Mouse (Mus musculus) intestine, embryonic 16.5 days (tissue): Measurements from ENCODE around the gene Gjb3. TPM values are rescaled to one million over a fixed set of nuclear protein-coding genes. Genes with fewer than 3 reads are reported as not detected.

Experiments
- ATAC-seq: fragments of 200-750 bp; cut with Nextera tagmentation; 2 replicates; pipeline ENCODE4 v1.8.0; 2017; ENCODE audit warnings: moderate TSS enrichment, moderate library complexity
- H3K27ac ChIP-seq: fragments of 300-500 bp; sonication (generic); 2 replicates; pipeline ENCODE4 v1.5.1; 2014; ENCODE audit warnings: mild to moderate bottlenecking, low read length
- H3K27me3 ChIP-seq: fragments of 300-500 bp; sonication (generic); replicated peaks from 2 replicates; pipeline ENCODE4 v1.6.1; 2014; ENCODE audit warnings: low read length, control low read depth, mixed read lengths; ENCODE audit not compliant: control insufficient read depth, insufficient read depth
- H3K36me3 ChIP-seq: fragments of 300-500 bp; sonication (generic); 2 replicates; pipeline ENCODE4 v1.6.1; 2014; ENCODE audit warnings: low read length, control low read depth; ENCODE audit not compliant: control insufficient read depth, insufficient read depth
- H3K4me1 ChIP-seq: fragments of 300-500 bp; sonication (generic); 2 replicates; pipeline ENCODE4 v1.6.1; 2014; ENCODE audit warnings: low read length, control low read depth, mixed read lengths; ENCODE audit not compliant: control insufficient read depth, insufficient read depth
- H3K4me2 ChIP-seq: fragments of 300-500 bp; sonication (generic); 2 replicates; pipeline ENCODE4 v1.6.1; 2014; ENCODE audit warnings: low read depth, low read length, control low read depth
- H3K4me3 ChIP-seq: fragments of 300-500 bp; sonication (generic); 2 replicates; pipeline ENCODE4 v1.5.1; 2014; ENCODE audit warnings: mild to moderate bottlenecking, low read length
- H3K9ac ChIP-seq: fragments of 300-500 bp; sonication (generic); 2 replicates; pipeline ENCODE4 v1.6.1; 2014; ENCODE audit warnings: low read depth, low read length
- H3K9me3 ChIP-seq: fragments of 300-500 bp; sonication (generic); 2 replicates; pipeline ENCODE4 v1.6.1; 2016; ENCODE audit warnings: low read length, control low read depth; ENCODE audit not compliant: control insufficient read depth
- WGBS: fragments of 180-500 bp; shearing (Covaris S2); extraction: QIAGEN DNeasy Blood & Tissue Kit; methylation state at CpG from one replicate; pipeline ENCODE4 v1.1.7; 2014; 5-methylcytosine and 5-hydroxymethylcytosine counted together
- polyA plus RNA-seq: library from polyadenylated mRNA; unstranded; fragments of >200 nt; fragmentation: Nextera tagmentation; extraction: Ambion mirVana; gene quantifications from 2 replicates; pipeline ENCODE4 v1.2.1, GENCODE M21; 2015

Gene Gjb3
- polyA plus RNA-seq, 1 experiment from 2014 or later, result 5.6 TPM

GRCm38 (mm10) chr4:127345000-127345399 lies 14.4 kb upstream of the Gjb3 start:
- 62% methylated on average over 5 of the region's 5 CpGs for WGBS

GRCm38 (mm10) chr4:127341372-127341771 lies 10.7 kb upstream of the Gjb3 start:
- H3K9me3 ChIP-seq, result no peaks in the 10 kb centered on the region
- no peak overlapping the region for H3K4me2 ChIP-seq
- no peak overlapping the region for H3K4me3 ChIP-seq
- H3K36me3 ChIP-seq, result no peaks in the 10 kb centered on the region
- WGBS, result 47% methylated on average over 6 of the region's 6 CpGs
- no peak overlapping the region for H3K27ac ChIP-seq
- no peaks in the 10 kb centered on the region for H3K4me1 ChIP-seq
- H3K9ac ChIP-seq, result no peak overlapping the region
- ATAC-seq, result no peak
- no peaks in the 10 kb centered on the region for H3K27me3 ChIP-seq

More at GRCm38 (mm10) chr4:127345000-127345399, 14.4 kb upstream of the Gjb3 start:
- no peak overlapping the region for H3K4me3 ChIP-seq
- H3K9ac ChIP-seq, result no peak overlapping the region
- no peaks in the 10 kb centered on the region for H3K9me3 ChIP-seq
- no peak overlapping the region for H3K4me2 ChIP-seq
- no peak overlapping the region for H3K27ac ChIP-seq
- no peak for ATAC-seq
- H3K36me3 ChIP-seq, result no peaks in the 10 kb centered on the region
- no peaks in the 10 kb centered on the region for H3K27me3 ChIP-seq
- H3K4me1 ChIP-seq, result no peaks in the 10 kb centered on the region

- H3K9ac ChIP-seq, result no peak overlapping the region
- 81% methylated on average over 5 of the region's 5 CpGs for WGBS
Observed at GRCm38 (mm10) chr4:127337668-127338067, 7.0 kb upstream of the Gjb3 start.

GRCm38 (mm10) chr4:127334870-127335504 lies 4.3 kb upstream of the Gjb3 start:
- Histone ChIP-seq H3K9me3 (no peaks in the 10 kb centered on the region), H3K36me3 (no peaks in the 10 kb centered on the region), H3K27ac (no peak overlapping the region), H3K4me2 (no peak overlapping the region), H3K4me1 (peaks cover 6% of the 10 kb centered on the region; the same call in 1 of the 2 replicates), H3K9ac (no peak overlapping the region), H3K4me3 (no peak overlapping the region), H3K27me3 (peaks cover 19% of the 10 kb centered on the region)
- WGBS, result 39% methylated on average over 5 of the region's 5 CpGs
- ATAC-seq, result no peak

More at GRCm38 (mm10) chr4:127337668-127338067, 7.0 kb upstream of the Gjb3 start:
- Histone ChIP-seq H3K27ac (no peak overlapping the region), H3K4me1 (no peaks in the 10 kb centered on the region), H3K4me3 (no peak overlapping the region), H3K9me3 (no peaks in the 10 kb centered on the region), H3K27me3 (no peaks in the 10 kb centered on the region; the same call in 1 of the 2 replicates), H3K36me3 (no peaks in the 10 kb centered on the region), H3K4me2 (no peak overlapping the region)
- ATAC-seq, result no peak

GRCm38 (mm10) chr4:127331171-127331570 lies 527 bp upstream of the Gjb3 start:
- Histone ChIP-seq H3K27ac (no peak overlapping the region), H3K27me3 (peaks cover 28% of the 10 kb centered on the region), H3K9ac (no peak overlapping the region), H3K4me2 (no peak overlapping the region), H3K4me3 (no peak overlapping the region), H3K9me3 (no peaks in the 10 kb centered on the region), H3K36me3 (no peaks in the 10 kb centered on the region), H3K4me1 (peaks cover 11% of the 10 kb centered on the region)
- WGBS, result 31% methylated on average over 13 of the region's 13 CpGs
- ATAC-seq, result no peak

GRCm38 (mm10) chr4:127329751-127330150 lies 893 bp downstream of the Gjb3 start:
- under 1% methylated on average over 13 of the region's 13 CpGs for WGBS
- Histone ChIP-seq H3K36me3 (no peaks in the 10 kb centered on the region), H3K4me3 (peak overlapping the region; percentile 38), H3K4me2 (peak overlapping the region; percentile 58), H3K27me3 (peaks cover 28% of the 10 kb centered on the region), H3K27ac (no peak overlapping the region), H3K9me3 (no peaks in the 10 kb centered on the region), H3K9ac (peak overlapping the region; percentile 46; the same call in 1 of the 2 replicates), H3K4me1 (peaks cover 11% of the 10 kb centered on the region)
- peak; percentile 23 for ATAC-seq

GRCm38 (mm10) chr4:127329046-127329445 lies 1.6 kb downstream of the Gjb3 start:
- Histone ChIP-seq H3K9ac (no peak overlapping the region), H3K9me3 (no peaks in the 10 kb centered on the region), H3K4me3 (no peak overlapping the region), H3K36me3 (no peaks in the 10 kb centered on the region), H3K27ac (no peak overlapping the region), H3K4me2 (0 out of 2 replicates have a peak overlapping the region, but pooled peaks have one; percentile 7), H3K27me3 (peaks cover 28% of the 10 kb centered on the region), H3K4me1 (peaks cover 11% of the 10 kb centered on the region)
- no peak for ATAC-seq
- WGBS, result 23% methylated on average over 3 of the region's 3 CpGs

- H3K36me3 ChIP-seq, result no peaks in the 10 kb centered on the region
- 65% methylated on average over 7 of the region's 7 CpGs for WGBS
- no peak overlapping the region for H3K4me2 ChIP-seq
- no peak for ATAC-seq
- H3K9me3 ChIP-seq, result no peaks in the 10 kb centered on the region
- peaks cover 11% of the 10 kb centered on the region for H3K4me1 ChIP-seq
- no peak overlapping the region for H3K9ac ChIP-seq
- no peak overlapping the region for H3K4me3 ChIP-seq
- H3K27me3 ChIP-seq, result peaks cover 28% of the 10 kb centered on the region
- no peak overlapping the region for H3K27ac ChIP-seq
Observed at GRCm38 (mm10) chr4:127328378-127328777, 2.3 kb downstream of the Gjb3 start.

GRCm38 (mm10) chr4:127327749-127328148 lies 2.9 kb downstream of the Gjb3 start:
- peak overlapping the region; percentile 14; the same call in 1 of the 2 replicates for H3K27ac ChIP-seq
- peaks cover 11% of the 10 kb centered on the region for H3K4me1 ChIP-seq
- no peak for ATAC-seq
- 65% methylated on average over 6 of the region's 6 CpGs for WGBS
- H3K9ac ChIP-seq, result no peak overlapping the region
- no peaks in the 10 kb centered on the region for H3K36me3 ChIP-seq
- no peak overlapping the region for H3K4me3 ChIP-seq
- H3K27me3 ChIP-seq, result peaks cover 28% of the 10 kb centered on the region
- no peaks in the 10 kb centered on the region for H3K9me3 ChIP-seq
- no peak overlapping the region for H3K4me2 ChIP-seq
